ENCODE assay signal across 8 mouse cellular contexts in the genomic region with DNA sequence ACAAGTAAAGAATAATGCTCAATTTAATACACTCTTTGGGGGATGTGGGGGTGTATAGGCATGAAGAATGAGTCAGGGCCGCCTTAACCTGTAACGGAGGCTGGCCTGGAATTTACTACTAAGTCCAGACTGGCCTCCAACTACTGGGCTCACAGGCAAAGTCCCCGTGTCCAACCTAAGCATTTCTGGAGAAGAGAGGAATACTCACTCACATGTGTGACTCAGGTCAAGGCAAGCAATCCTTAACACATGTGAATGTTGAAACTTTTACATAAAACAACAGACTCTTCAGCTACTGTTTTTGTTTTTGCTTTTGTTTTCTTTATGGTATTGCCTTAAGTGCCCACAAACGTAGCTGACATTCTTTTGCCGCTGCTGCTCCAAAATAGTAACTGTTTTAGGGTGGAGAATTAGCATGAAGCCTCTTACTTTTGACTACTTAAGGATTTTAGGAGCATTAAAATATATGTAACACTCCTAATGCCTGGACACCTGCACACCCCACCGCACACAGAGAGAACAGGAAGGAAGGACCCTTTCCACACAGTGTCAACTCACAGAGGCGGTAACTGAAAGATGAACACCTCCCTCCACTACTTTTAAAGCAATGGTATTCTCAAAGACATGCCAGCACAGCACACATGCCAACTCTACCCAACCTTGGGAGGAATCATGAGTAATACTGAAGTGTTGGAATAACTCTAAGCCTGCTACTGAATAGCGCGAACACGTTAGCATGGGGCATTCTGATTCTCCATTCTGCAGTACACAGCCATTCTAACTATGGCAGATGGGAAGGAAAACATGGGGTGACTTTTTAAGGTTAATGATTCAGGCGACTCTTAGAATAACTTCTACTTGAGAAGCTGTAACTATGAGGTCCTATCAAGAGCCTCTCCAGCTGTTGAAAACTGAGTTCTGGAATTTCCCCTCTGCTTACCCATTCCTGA. TPM values are rescaled to one million over a fixed set of nuclear protein-coding genes. Genes with fewer than 3 reads are reported as not detected.
DNase-seq lines count a peak whose midpoint lies in the region; ATAC-seq and TF ChIP-seq lines count a peak whose summit lies in the region.

No protein-coding gene starts in this region.

- H3K9ac ChIP-seq in lung, embryonic 15.5 days = peak overlapping the region; percentile 93; the same call in 1 of the 2 replicates
- H3K9ac ChIP-seq in forebrain, embryonic 11.5 days (ENCODE audit: low read length) = no peak overlapping the region; the same call in 1 of the 2 replicates
- no peak overlapping the region for H3K9ac ChIP-seq in limb, embryonic 15.5 days
- H3K9ac ChIP-seq in stomach, postnatal 0 days (ENCODE audit: low read length) = peak overlapping the region; percentile 93; the same call in 1 of the 2 replicates

- 0 out of 2 replicates have a peak, but pooled peaks cover 6% of the 10 kb centered on the region for H3K36me3 ChIP-seq in lung, embryonic 15.5 days
- no peaks in the 10 kb centered on the region for H3K36me3 ChIP-seq in forebrain, embryonic 11.5 days (ENCODE audit: control insufficient read depth, insufficient read depth, low read length)
- H3K36me3 ChIP-seq in limb, embryonic 15.5 days = no peaks in the 10 kb centered on the region
- no peaks in the 10 kb centered on the region for H3K36me3 ChIP-seq in stomach, postnatal 0 days (ENCODE audit: control insufficient read depth, insufficient read depth, low read length)

- no peak for TF ChIP-seq CTCF in stomach, postnatal 0 days (IDR thresholded peaks at IDR 0.05; ENCODE audit: low read depth)

- H3K9me3 ChIP-seq in lung, embryonic 15.5 days = no peaks in the 10 kb centered on the region
- no peaks in the 10 kb centered on the region for H3K9me3 ChIP-seq in forebrain, embryonic 11.5 days (ENCODE audit: control insufficient read depth, low read length)
- no peaks in the 10 kb centered on the region for H3K9me3 ChIP-seq in limb, embryonic 15.5 days
- H3K9me3 ChIP-seq in stomach, postnatal 0 days (ENCODE audit: control insufficient read depth, low read length) = no peaks in the 10 kb centered on the region

- H3K27me3 ChIP-seq in lung, embryonic 15.5 days = no peaks in the 10 kb centered on the region
- no peaks in the 10 kb centered on the region for H3K27me3 ChIP-seq in forebrain, embryonic 11.5 days (ENCODE audit: control insufficient read depth, insufficient read depth, low read length)
- H3K27me3 ChIP-seq in limb, embryonic 15.5 days = no peaks in the 10 kb centered on the region
- no peaks in the 10 kb centered on the region for H3K27me3 ChIP-seq in stomach, postnatal 0 days (ENCODE audit: control insufficient read depth, insufficient read depth, low read length)

- TF ChIP-seq EP300 in stomach, postnatal 0 days (optimal IDR thresholded peaks at IDR 0.05) = no peak

- WGBS in lung, embryonic 15.5 days = 70% methylated on average over 11 of the region's 11 CpGs
- 90% methylated on average over 11 of the region's 11 CpGs for WGBS in forebrain, embryonic 11.5 days
- 59% methylated on average over 11 of the region's 11 CpGs for WGBS in limb, embryonic 15.5 days
- 57% methylated on average over 11 of the region's 11 CpGs for WGBS in stomach, postnatal 0 days

- H3K27ac ChIP-seq in lung, embryonic 15.5 days = peak overlapping the region; percentile 95
- H3K27ac ChIP-seq in forebrain, embryonic 11.5 days (ENCODE audit: low read depth, low read length) = no peak overlapping the region
- peak overlapping the region; percentile 94 for H3K27ac ChIP-seq in limb, embryonic 15.5 days
- H3K27ac ChIP-seq in stomach, postnatal 0 days (replicated peaks) = peak overlapping the region; percentile 97

- H3K4me2 ChIP-seq in lung, embryonic 15.5 days = peak overlapping the region; percentile 71
- H3K4me2 ChIP-seq in forebrain, embryonic 11.5 days (ENCODE audit: low read depth, low read length, severe bottlenecking) = peak overlapping the region; percentile 69
- H3K4me2 ChIP-seq in limb, embryonic 15.5 days = peak overlapping the region; percentile 67
- H3K4me2 ChIP-seq in stomach, postnatal 0 days (replicated peaks; ENCODE audit: low read depth) = peak overlapping the region; percentile 88

- no peak for ATAC-seq in lung, embryonic 15.5 days (ENCODE audit: borderline replicate concordance, extremely low read depth, low FRiP score, low TSS enrichment)
- ATAC-seq in forebrain, embryonic 11.5 days (replicated peaks; ENCODE audit: low FRiP score) = no peak
- ATAC-seq in limb, embryonic 15.5 days (ENCODE audit: insufficient number of reproducible peaks, low FRiP score, low TSS enrichment, low read depth) = no peak
- ATAC-seq in stomach, postnatal 0 days (ENCODE audit: low FRiP score, low TSS enrichment) = no peak
- ATAC-seq in cerebellum, adult (ENCODE audit: insufficient number of reproducible peaks, low FRiP score, low TSS enrichment) = no peak

- peak overlapping the region; percentile 92 for H3K4me3 ChIP-seq in lung, embryonic 15.5 days
- peak overlapping the region; percentile 77; the same call in 1 of the 2 replicates for H3K4me3 ChIP-seq in forebrain, embryonic 11.5 days (ENCODE audit: low read depth, low read length)
- peak overlapping the region; percentile 90 for H3K4me3 ChIP-seq in limb, embryonic 15.5 days
- H3K4me3 ChIP-seq in stomach, postnatal 0 days (ENCODE audit: low read depth, low read length) = peak overlapping the region; percentile 98

- no peak for DNase-seq in lung, adult 18-20 months
- no peak for DNase-seq in forebrain, embryonic 11.5 days (ENCODE audit: low spot score)
- DNase-seq in stomach, postnatal 0 days (ENCODE audit: low spot score) = no peak
- no peak for DNase-seq in kidney, postnatal 10 days
- DNase-seq in gastrocnemius, adult 8-10 months (ENCODE audit: low spot score in 2 of 2) = no peak

- peaks cover 34% of the 10 kb centered on the region for H3K4me1 ChIP-seq in lung, embryonic 15.5 days
- H3K4me1 ChIP-seq in forebrain, embryonic 11.5 days (replicated peaks; ENCODE audit: control insufficient read depth, insufficient read depth, low read length) = peaks cover 2% of the 10 kb centered on the region; the same call in 1 of the 2 replicates
- peaks cover 29% of the 10 kb centered on the region for H3K4me1 ChIP-seq in limb, embryonic 15.5 days
- peaks cover 3% of the 10 kb centered on the region; the same call in 1 of the 2 replicates for H3K4me1 ChIP-seq in stomach, postnatal 0 days (replicated peaks; ENCODE audit: control insufficient read depth, insufficient read depth)

RNA-seq across cellular contexts. Expression of gene Lrch1, which starts 2.1 kb away (rescaled TPM):
- 17.5 and 19.9 TPM in 2 replicates for polyA plus RNA-seq in lung, embryonic 15.5 days (2015; fragmentation: Nextera tagmentation; extraction: Ambion mirVana)
- polyA plus RNA-seq in forebrain, embryonic 11.5 days (2014; fragmentation: Nextera tagmentation; extraction: Ambion mirVana) = 7.6 and 8.5 TPM in 2 replicates
- polyA plus RNA-seq in limb, embryonic 15.5 days (2015; fragmentation: Nextera tagmentation; extraction: Ambion mirVana) = 14.3 and 14.6 TPM in 2 replicates
- polyA plus RNA-seq in stomach, postnatal 0 days (2015; fragmentation: Nextera tagmentation; extraction: Ambion mirVana) = 11.7 and 11.8 TPM in 2 replicates
- 1 to 10 TPM; 1.8 to 3.1 (median 2.5) TPM for total RNA-seq in gastrocnemius, adult 8-10 months (2022)

Comparison
In these comparisons a context has a peak if more than half of its experiments do, and no peak if none do; other contexts are left out.
1. H3K9ac ChIP-seq: peak in lung, embryonic 15.5 days (single experiment) and stomach, postnatal 0 days (single experiment); none in forebrain, embryonic 11.5 days (single experiment) and limb, embryonic 15.5 days (single experiment).
2. Peak in every context shown above with its lines, with median percentiles within 50 percentile points of each other: H3K4me2 ChIP-seq and H3K4me3 ChIP-seq.